Mouse (Mus musculus) limb, embryonic 14.5 days (tissue): Measurements from ENCODE around the gene P2ry14. TPM values are rescaled to one million over a fixed set of nuclear protein-coding genes. Genes with fewer than 3 reads are reported as not detected.
A peak's percentile ranks its signal among the peaks of the same experiment; 100 is the strongest.

ENCODE experiments used
- ATAC-seq: fragments of 200-750 bp; cut with Nextera tagmentation; 2 replicates; pipeline ENCODE4 v1.8.0; 2017; ENCODE audit warnings: low read depth, moderate number of reproducible peaks, moderate TSS enrichment; ENCODE audit not compliant: low FRiP score
- DNase-seq: peaks from one replicate; pipeline ENCODE4 v3.0.0-alpha.2; 2015; ENCODE audit warnings: low spot score
- H3K27ac ChIP-seq: fragments of 300-500 bp; sonication (generic); replicated peaks from 2 replicates; pipeline ENCODE4 v1.5.1; 2014; ENCODE audit warnings: low read depth, mild to moderate bottlenecking, low read length, moderate library complexity, mixed read lengths
- H3K27me3 ChIP-seq: fragments of 300-500 bp; sonication (generic); 2 replicates; pipeline ENCODE4 v1.6.1; 2014; ENCODE audit warnings: low read length, mixed read lengths; ENCODE audit not compliant: control insufficient read depth, insufficient read depth
- H3K36me3 ChIP-seq: fragments of 300-500 bp; sonication (generic); 2 replicates; pipeline ENCODE4 v1.6.1; 2014; ENCODE audit warnings: mild to moderate bottlenecking, low read length, moderate library complexity, mixed read lengths; ENCODE audit not compliant: control insufficient read depth, insufficient read depth
- H3K4me1 ChIP-seq: fragments of 300-500 bp; sonication (generic); 2 replicates; pipeline ENCODE4 v1.6.1; 2014; ENCODE audit warnings: antibody characterized with exemption, low read length, mixed read lengths; ENCODE audit not compliant: control insufficient read depth, insufficient read depth
- H3K4me2 ChIP-seq: fragments of 300-500 bp; sonication (generic); replicated peaks from 2 replicates; pipeline ENCODE4 v1.6.1; 2014; ENCODE audit warnings: low read depth, mild to moderate bottlenecking, low read length, moderate library complexity; ENCODE audit not compliant: severe bottlenecking
- H3K4me3 ChIP-seq: fragments of 300-500 bp; sonication (generic); replicated peaks from 2 replicates; pipeline ENCODE4 v1.5.1; 2014; ENCODE audit warnings: low read length
- H3K9ac ChIP-seq: fragments of 300-500 bp; sonication (generic); 2 replicates; pipeline ENCODE4 v1.6.1; 2014; ENCODE audit warnings: mild to moderate bottlenecking, low read depth, low read length, moderate library complexity; ENCODE audit not compliant: severe bottlenecking
- H3K9me3 ChIP-seq: fragments of 300-500 bp; sonication (generic); 2 replicates; pipeline ENCODE4 v1.6.1; 2016; ENCODE audit warnings: low read length; ENCODE audit not compliant: control insufficient read depth
- POLR2A ChIP-seq: fragments of 200-500 bp; IDR thresholded peaks from 2 replicates; pipeline ENCODE4 v1.8.0; 2012; ENCODE audit warnings: inconsistent platforms, mild to moderate bottlenecking, moderate library complexity, borderline replicate concordance; ENCODE audit not compliant: insufficient read depth, insufficient read length; ENCODE audit errors: extremely low read depth
- WGBS: fragments of 180-500 bp; shearing (Covaris S2); extraction: QIAGEN DNeasy Blood & Tissue Kit; methylation state at CpG from one replicate; pipeline ENCODE4 v1.1.7; 2014; 5-methylcytosine and 5-hydroxymethylcytosine counted together
- polyA plus RNA-seq, 2 experiments: library from polyadenylated mRNA; depleted of rRNA in 1 of 2; stranded (reverse) in 1 of 2; unstranded in 1 of 2; fragments of >200 nt; fragmentation: Nextera tagmentation in 1 of 2; extraction: Ambion mirVana in 1 of 2; gene quantifications; 2 replicates each; pipeline versions ENCODE4 v1.2.1 to v1.2.3; 2012 to 2014

The P2ry14 gene
- polyA plus RNA-seq, 2 experiments = 0.36 to 1.8 TPM

DNA sequence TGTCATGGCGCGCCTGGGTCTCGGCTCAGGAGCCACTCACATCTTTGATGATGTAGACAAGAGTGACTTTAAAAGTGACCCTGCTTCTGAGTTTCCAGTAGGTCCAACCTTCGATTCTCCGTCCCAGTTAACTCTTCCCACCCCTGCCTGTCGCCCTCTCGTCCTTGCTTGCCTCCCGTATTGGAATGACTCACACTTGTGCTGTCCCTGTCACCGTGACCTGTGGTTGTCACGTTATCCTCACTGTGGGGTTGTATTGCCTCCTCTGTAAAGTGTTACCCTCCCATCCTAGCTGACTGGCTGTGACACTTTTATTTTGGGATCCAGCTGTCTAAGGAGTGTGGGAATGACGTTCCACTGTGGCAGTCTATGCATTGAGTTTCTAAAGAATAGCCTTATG lies 60.7 kb downstream of the P2ry14 start:
- Histone ChIP-seq H3K27me3 (no peaks in the 10 kb centered on the region), H3K27ac (no peak overlapping the region), H3K9me3 (no peaks in the 10 kb centered on the region), H3K4me3 (no peak overlapping the region), H3K4me1 (no peaks in the 10 kb centered on the region), H3K9ac (no peak overlapping the region), H3K36me3 (no peaks in the 10 kb centered on the region), H3K4me2 (no peak overlapping the region)
- TF ChIP-seq POLR2A = no peak
- no peak for DNase-seq
- no peak for ATAC-seq
- 80% methylated on average over 11 of the region's 11 CpGs for WGBS

- no peaks in the 10 kb centered on the region for H3K36me3 ChIP-seq
- no peak overlapping the region for H3K9ac ChIP-seq
- ATAC-seq (peak; percentile 34), DNase-seq (peak; percentile 32)
- no peak overlapping the region for H3K27ac ChIP-seq
- no peaks in the 10 kb centered on the region for H3K9me3 ChIP-seq
- no peak overlapping the region for H3K4me2 ChIP-seq
- no peaks in the 10 kb centered on the region for H3K27me3 ChIP-seq
- no peak for TF ChIP-seq POLR2A
- no peak overlapping the region for H3K4me3 ChIP-seq
- 0 out of 2 replicates have a peak, but pooled peaks cover 8% of the 10 kb centered on the region for H3K4me1 ChIP-seq
- 8% methylated on average over 7 of the region's 7 CpGs for WGBS
These were observed 72.5 kb downstream of the P2ry14 start for GRCm38 (mm10) chr3:59080919-59081318.

DNA sequence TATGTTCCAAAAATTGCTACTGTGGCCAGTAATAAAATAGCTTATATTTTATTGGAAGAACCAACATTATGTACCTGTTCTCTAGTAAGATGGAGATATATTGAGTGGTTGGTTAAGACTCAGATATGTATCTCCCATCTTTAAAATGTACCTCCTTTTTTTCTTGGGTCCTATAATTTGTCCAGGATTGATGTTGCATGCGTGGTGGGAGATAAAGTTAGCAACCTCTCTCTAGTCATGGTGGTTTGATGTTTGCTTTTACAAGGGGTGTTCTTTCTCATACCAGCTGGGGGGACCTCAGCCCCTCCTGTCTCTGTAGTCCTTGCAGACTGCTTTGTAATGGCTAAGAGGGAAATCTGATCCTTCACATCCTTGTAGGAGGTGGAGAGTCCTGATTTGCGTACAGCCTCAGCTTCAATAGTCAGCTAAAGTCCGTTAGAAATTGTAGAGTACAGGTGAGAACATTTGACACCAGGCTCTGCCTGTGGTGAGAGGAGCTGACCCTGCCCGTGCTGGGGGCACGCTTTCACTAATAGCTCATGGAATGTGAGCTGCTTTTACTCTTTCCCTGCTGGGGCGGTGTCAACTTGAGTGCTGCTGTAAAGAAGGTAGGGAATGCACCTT lies 73.0 kb downstream of the P2ry14 start:
- Histone ChIP-seq H3K4me3 (no peak overlapping the region), H3K9me3 (no peaks in the 10 kb centered on the region), H3K4me2 (no peak overlapping the region), H3K9ac (no peak overlapping the region), H3K27ac (no peak overlapping the region), H3K36me3 (no peaks in the 10 kb centered on the region), H3K27me3 (no peaks in the 10 kb centered on the region), H3K4me1 (0 out of 2 replicates have a peak, but pooled peaks cover 8% of the 10 kb centered on the region)
- no peak for TF ChIP-seq POLR2A
- peak; percentile 6; the same call in 1 of the 2 replicates for ATAC-seq
- 16% methylated on average over 6 of the region's 6 CpGs for WGBS
- no peak for DNase-seq

- no peak overlapping the region for H3K9ac ChIP-seq
- no peak overlapping the region for H3K27ac ChIP-seq
- 43% methylated on average over 4 of the region's 4 CpGs for WGBS
- no peaks in the 10 kb centered on the region for H3K27me3 ChIP-seq
- ATAC-seq (no peak; the same call in 1 of the 2 replicates), DNase-seq (peak; percentile 57)
- 0 out of 2 replicates have a peak, but pooled peaks cover 8% of the 10 kb centered on the region for H3K4me1 ChIP-seq
- H3K4me3 ChIP-seq = no peak overlapping the region
- no peaks in the 10 kb centered on the region for H3K9me3 ChIP-seq
- H3K4me2 ChIP-seq = no peak overlapping the region
- TF ChIP-seq POLR2A = no peak
- H3K36me3 ChIP-seq = no peaks in the 10 kb centered on the region
These were observed 74.1 kb downstream of the P2ry14 start for GRCm38 (mm10) chr3:59079327-59079726.

DNA sequence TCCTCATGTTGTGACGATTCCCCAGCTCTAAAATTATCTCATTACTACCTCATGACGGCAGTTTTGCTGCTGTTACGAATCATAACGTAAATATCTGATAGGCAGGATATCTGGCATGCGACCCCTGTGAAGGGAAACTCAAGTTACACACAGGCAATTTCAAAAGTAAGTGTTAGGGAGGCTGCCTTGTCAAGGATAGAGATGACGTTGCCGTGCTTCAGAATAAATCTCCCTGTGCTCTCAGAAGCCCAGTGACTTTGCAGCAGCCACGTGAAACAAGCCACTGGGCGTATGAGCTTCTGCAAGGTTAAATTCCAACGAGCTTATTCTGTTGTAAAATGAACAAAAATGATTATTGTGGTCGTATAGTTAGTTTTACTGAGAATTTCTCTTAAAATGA lies 74.8 kb downstream of the P2ry14 start:
- no peak overlapping the region for H3K4me3 ChIP-seq
- no peak for DNase-seq
- TF ChIP-seq POLR2A = no peak
- no peak overlapping the region for H3K9ac ChIP-seq
- H3K27ac ChIP-seq = no peak overlapping the region
- 68% methylated on average over 11 of the region's 11 CpGs for WGBS
- no peaks in the 10 kb centered on the region for H3K9me3 ChIP-seq
- H3K4me1 ChIP-seq = 0 out of 2 replicates have a peak, but pooled peaks cover 8% of the 10 kb centered on the region
- no peaks in the 10 kb centered on the region for H3K36me3 ChIP-seq
- H3K27me3 ChIP-seq = no peaks in the 10 kb centered on the region
- H3K4me2 ChIP-seq = no peak overlapping the region
- ATAC-seq = no peak
